Mouse (Mus musculus) ES-E14 (cell line): ENCODE results near the gene Sema6d. TPM values are rescaled to one million over a fixed set of nuclear protein-coding genes. Genes with fewer than 3 reads are reported as not detected.

Experiments
- DNase-seq: peaks from one replicate; pipeline ENCODE4 v3.0.0-alpha.2; 2013; ENCODE audit warnings: low read depth, low spot score
- H3K27ac ChIP-seq: 2 replicates; pipeline ENCODE4 v1.5.1; 2012; ENCODE audit warnings: low read depth, mild to moderate bottlenecking, low read length, moderate library complexity, mixed read lengths; ENCODE audit not compliant: poor library complexity, insufficient read depth, severe bottlenecking
- H3K36me3 ChIP-seq: 2 replicates; pipeline ENCODE4 v1.6.1; 2012; ENCODE audit warnings: mild to moderate bottlenecking, low read length, moderate library complexity, mixed read lengths; ENCODE audit not compliant: control insufficient read depth, poor library complexity, insufficient read depth, severe bottlenecking
- H3K4me1 ChIP-seq, 2 experiments: fragments of 150-350 bp in 1 of 2; sonication (generic) in 1 of 2; 2 replicates each; pipeline ENCODE4 v1.6.1; 2012; ENCODE audit warnings: low read length in 2 of 2, mild to moderate bottlenecking in 1 of 2, mixed read lengths in 1 of 2; ENCODE audit not compliant: control insufficient read depth in 2 of 2, insufficient read depth in 2 of 2, poor library complexity in 1 of 2
- H3K4me3 ChIP-seq, 2 experiments: fragments of 150-350 bp in 1 of 2; sonication (generic) in 1 of 2; 2 replicates each; pipeline ENCODE4 v1.5.1; 2012; ENCODE audit warnings: low read length in 2 of 2, low read depth in 1 of 2, mild to moderate bottlenecking in 1 of 2, mixed read lengths in 1 of 2; ENCODE audit not compliant: insufficient read depth in 1 of 2, poor library complexity in 1 of 2, severe bottlenecking in 1 of 2
- H3K9ac ChIP-seq: 2 replicates; pipeline ENCODE4 v1.6.1; 2012; ENCODE audit warnings: low read depth, mild to moderate bottlenecking, low read length, mixed read lengths; ENCODE audit not compliant: poor library complexity, insufficient read depth, severe bottlenecking
- H3K9me3 ChIP-seq: fragments of 150-350 bp; sonication (generic); 2 replicates; pipeline ENCODE4 v1.6.1; 2012; ENCODE audit warnings: low read depth, mild to moderate bottlenecking, low read length; ENCODE audit not compliant: control insufficient read depth, insufficient read depth
- CHD2 ChIP-seq: IDR thresholded peaks from 2 replicates; pipeline ENCODE4 v1.6.1; 2014; ENCODE audit warnings: mild to moderate bottlenecking, low read depth, low read length, inconsistent platforms
- HCFC1 ChIP-seq: IDR thresholded peaks from 2 replicates; pipeline ENCODE4 v1.6.1; 2012; ENCODE audit warnings: low read length, inconsistent platforms, borderline replicate concordance; ENCODE audit not compliant: insufficient read depth
- MAFK ChIP-seq: IDR thresholded peaks from 2 replicates; pipeline ENCODE4 v1.6.1; 2014; ENCODE audit warnings: mild to moderate bottlenecking, low read depth, low read length, inconsistent platforms; ENCODE audit not compliant: insufficient read depth
- ZC3H11A ChIP-seq: IDR thresholded peaks from 2 replicates; pipeline ENCODE4 v1.6.1; 2012; ENCODE audit warnings: low read depth, mild to moderate bottlenecking, inconsistent platforms, low read length, borderline replicate concordance
- ZNF384 ChIP-seq: IDR thresholded peaks from 2 replicates; pipeline ENCODE4 v1.6.1; 2012; ENCODE audit warnings: low read depth, low read length, inconsistent platforms
- in situ Hi-C, 2 experiments: fragments of 600-800 bp; cut with MboI; formaldehyde crosslinking; loops; one replicate each; pipeline ENCODE4 v1.15.1; 2025; ENCODE audit warnings: low sequenced_read_pairs in 2 of 2, inconsistent platforms in 1 of 2; ENCODE audit not compliant: unreplicated experiment in 2 of 2
- total RNA-seq: library from RNA; depleted of rRNA; stranded (reverse); fragments of 300-350 nt; gene quantifications from 2 replicates; pipeline ENCODE4 v1.2.3, GENCODE M21; 2012

Sema6d gene
- total RNA-seq, 1 experiment = 0.54 TPM

GRCm38 (mm10) chr2:124277492-124277891 lies 187.7 kb downstream of the Sema6d start:
- H3K36me3 ChIP-seq = no peaks in the 10 kb centered on the region
- in situ Hi-C loops = no loop called here
- H3K4me1 ChIP-seq = no peaks in the 10 kb centered on the region
- H3K27ac ChIP-seq = no peak overlapping the region
- H3K4me3 ChIP-seq = no peak overlapping the region
- TF ChIP-seq MAFK = no peak
- TF ChIP-seq HCFC1 = no peak
- TF ChIP-seq ZNF384 = no peak
- TF ChIP-seq ZC3H11A = no peak
- TF ChIP-seq CHD2 = no peak
- no peak for DNase-seq
- H3K9me3 ChIP-seq = no peaks in the 10 kb centered on the region
- no peak overlapping the region for H3K9ac ChIP-seq

DNA sequence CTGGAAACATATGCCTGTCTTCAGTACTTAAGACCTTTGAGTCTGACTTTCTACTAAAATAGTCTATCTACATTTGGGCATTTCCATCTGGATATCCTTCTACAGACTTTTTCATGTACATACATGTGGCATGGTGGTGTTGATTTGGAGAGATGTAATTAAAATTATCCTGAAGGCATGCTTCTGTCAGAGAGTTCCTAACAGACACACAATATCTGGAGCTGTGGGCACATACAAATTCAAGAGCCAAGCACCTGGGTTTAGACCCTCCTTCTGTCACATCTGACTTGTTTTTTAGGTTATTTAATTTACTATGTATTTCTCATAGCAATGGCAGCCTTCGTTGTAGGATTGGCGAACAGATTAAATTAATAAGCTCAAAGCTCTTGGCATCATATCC lies 195.3 kb downstream of the Sema6d start:
- in situ Hi-C loops = no loop called here
- Histone ChIP-seq H3K4me1 (no peaks in the 10 kb centered on the region), H3K27ac (no peak overlapping the region)

GRCm38 (mm10) chr2:124289356-124289755 lies 199.6 kb downstream of the Sema6d start:
- DNase-seq = no peak
- Histone ChIP-seq H3K36me3 (no peaks in the 10 kb centered on the region), H3K9me3 (no peaks in the 10 kb centered on the region), H3K27ac (no peak overlapping the region), H3K4me3 (no peak overlapping the region), H3K9ac (no peak overlapping the region), H3K4me1 (no peaks in the 10 kb centered on the region)
- in situ Hi-C loops = no loop called here
- no peak for TF ChIP-seq MAFK
- TF ChIP-seq HCFC1 = no peak
- TF ChIP-seq CHD2 = no peak
- TF ChIP-seq ZC3H11A = no peak
- no peak for TF ChIP-seq ZNF384

More for the DNA sequence above, 195.3 kb downstream of the Sema6d start:
- H3K4me3 ChIP-seq = no peak overlapping the region
- TF ChIP-seq CHD2 = no peak
- TF ChIP-seq MAFK = no peak
- TF ChIP-seq ZC3H11A = no peak
- TF ChIP-seq HCFC1 = no peak
- no peak for TF ChIP-seq ZNF384
- H3K36me3 ChIP-seq = no peaks in the 10 kb centered on the region
- H3K9ac ChIP-seq = no peak overlapping the region
- H3K9me3 ChIP-seq = no peaks in the 10 kb centered on the region
- no peak for DNase-seq

- no peak overlapping the region for H3K9ac ChIP-seq
- no peaks in the 10 kb centered on the region for H3K36me3 ChIP-seq
- no peak for DNase-seq
- TF ChIP-seq ZNF384 (no peak), MAFK (no peak), CHD2 (no peak), ZC3H11A (no peak), HCFC1 (no peak)
- in situ Hi-C loops = no loop called here
- no peak overlapping the region for H3K27ac ChIP-seq
- H3K4me3 ChIP-seq = no peak overlapping the region
- H3K9me3 ChIP-seq = no peaks in the 10 kb centered on the region
- H3K4me1 ChIP-seq = no peaks in the 10 kb centered on the region
Measured at GRCm38 (mm10) chr2:124291145-124291544, 201.4 kb downstream of the Sema6d start.

DNA sequence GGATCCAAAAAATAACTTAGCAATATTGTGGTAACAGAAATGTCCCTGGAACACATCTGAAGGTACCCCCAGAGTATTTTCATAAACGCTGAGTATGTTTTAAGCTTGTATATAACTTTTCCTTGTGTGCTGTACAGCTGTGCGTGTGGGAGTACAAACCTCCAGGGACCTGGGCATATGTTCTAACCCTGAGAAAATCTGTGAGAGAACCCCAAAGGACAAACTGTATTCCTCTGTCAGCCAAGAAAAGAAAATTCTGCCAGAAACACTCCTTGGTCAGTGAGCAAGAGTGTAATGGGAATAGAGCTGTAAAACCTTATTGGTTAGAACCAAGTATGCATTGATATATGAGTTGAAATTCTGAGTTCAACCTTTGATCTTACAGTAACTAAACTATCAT lies 203.8 kb downstream of the Sema6d start:
- in situ Hi-C loops = no loop called here
- Histone ChIP-seq H3K4me3 (no peak overlapping the region), H3K9me3 (no peaks in the 10 kb centered on the region), H3K27ac (no peak overlapping the region), H3K9ac (no peak overlapping the region), H3K36me3 (no peaks in the 10 kb centered on the region), H3K4me1 (no peaks in the 10 kb centered on the region)
- no peak for DNase-seq
- TF ChIP-seq HCFC1 (no peak), ZC3H11A (no peak), MAFK (no peak), CHD2 (no peak), ZNF384 (no peak)
